Mouse (Mus musculus) CH12.LX (cell line): Measurements from ENCODE around the gene Tpcn1. TPM values are rescaled to one million over a fixed set of nuclear protein-coding genes. Genes with fewer than 3 reads are reported as not detected.

ENCODE experiments used
- DNase-seq: peaks from one replicate; pipeline ENCODE4 v3.0.0-alpha.2; 2013; ENCODE audit errors: extremely low read depth
- H3K27ac ChIP-seq: 2 replicates; pipeline ENCODE4 v1.5.1; 2012; ENCODE audit warnings: low read depth, mild to moderate bottlenecking, control low read depth, moderate library complexity; ENCODE audit not compliant: insufficient read depth
- H3K27me3 ChIP-seq: replicated peaks from 2 replicates; pipeline ENCODE3; 2012; ENCODE audit warnings: inconsistent platforms
- H3K36me3 ChIP-seq, 2 experiments: replicated peaks in 1 of 2; 2 replicates each; pipeline versions ENCODE3 to v1.6.1; 2012; ENCODE audit warnings: inconsistent platforms in 1 of 2, low read length in 1 of 2, mild to moderate bottlenecking in 1 of 2, mixed read lengths in 1 of 2, moderate library complexity in 1 of 2; ENCODE audit not compliant: control insufficient read depth in 1 of 2, insufficient read depth in 1 of 2
- H3K4me1 ChIP-seq, 2 experiments: 2 replicates each; pipeline ENCODE4 v1.6.1; 2012; ENCODE audit warnings: inconsistent platforms in 1 of 2, moderate library complexity in 1 of 2; ENCODE audit not compliant: insufficient read depth in 2 of 2, control insufficient read depth in 1 of 2
- H3K4me2 ChIP-seq: 2 replicates; pipeline ENCODE4 v1.6.1; 2012; ENCODE audit warnings: low read depth, mild to moderate bottlenecking, control low read depth; ENCODE audit not compliant: poor library complexity, insufficient read depth, severe bottlenecking
- H3K4me3 ChIP-seq, 3 experiments: fragments of 150-350 bp in 1 of 3; sonication (generic) in 1 of 3; replicated peaks in 1 of 3; 2 replicates each; pipeline versions ENCODE3 to v1.5.1; 2011 to 2012; ENCODE audit warnings: low read depth in 2 of 3, low read length in 2 of 3, mild to moderate bottlenecking in 2 of 3, moderate library complexity in 2 of 3, control low read depth in 1 of 3, improper control_type of control experiment in 1 of 3, inconsistent platforms in 1 of 3, mixed read lengths in 1 of 3; ENCODE audit not compliant: poor library complexity in 1 of 3
- H3K79me2 ChIP-seq: replicated peaks from 2 replicates; pipeline ENCODE4 v1.6.1; 2012; ENCODE audit warnings: mild to moderate bottlenecking, moderate library complexity; ENCODE audit not compliant: control insufficient read depth, poor library complexity, insufficient read depth, severe bottlenecking; ENCODE audit errors: extremely low read depth
- H3K9ac ChIP-seq: 2 replicates; pipeline ENCODE4 v1.6.1; 2012; ENCODE audit warnings: low read depth, mild to moderate bottlenecking, control low read depth, moderate library complexity; ENCODE audit not compliant: insufficient read depth
- H3K9me3 ChIP-seq: replicated peaks from 2 replicates; pipeline ENCODE3; 2012; ENCODE audit warnings: low read length, inconsistent platforms, mixed read lengths
- BHLHE40 ChIP-seq: IDR thresholded peaks from 2 replicates; pipeline ENCODE4 v1.6.1; 2011; ENCODE audit warnings: mild to moderate bottlenecking, low read depth, low read length, improper control_type of control experiment
- CHD1 ChIP-seq: IDR thresholded peaks from 2 replicates; pipeline ENCODE4 v1.6.1; 2012; ENCODE audit warnings: low read depth, low read length, improper control_type of control experiment, inconsistent platforms
- CHD2 ChIP-seq: IDR thresholded peaks from 2 replicates; pipeline ENCODE4 v1.6.1; 2011; ENCODE audit warnings: low read length, improper control_type of control experiment
- CTCF ChIP-seq, 2 experiments: IDR thresholded peaks in 1 of 2; conservative IDR thresholded peaks in 1 of 2; 2 replicates each; pipeline ENCODE4 v1.5.1; 2011 to 2012; ENCODE audit warnings: low read depth in 2 of 2, low read length in 2 of 2, improper control_type of control experiment in 1 of 2, inconsistent platforms in 1 of 2, mild to moderate bottlenecking in 1 of 2, moderate library complexity in 1 of 2
- ELF1 ChIP-seq: IDR thresholded peaks from 2 replicates; pipeline ENCODE4 v1.6.1; 2014; ENCODE audit warnings: low read depth, mild to moderate bottlenecking, inconsistent platforms, low read length, improper control_type of control experiment
- EP300 ChIP-seq: IDR thresholded peaks from 2 replicates; pipeline ENCODE4 v1.6.1; 2011; ENCODE audit warnings: low read length, improper control_type of control experiment
- ETS1 ChIP-seq: conservative IDR thresholded peaks from 2 replicates; pipeline ENCODE4 v1.6.1; 2012; ENCODE audit warnings: low read depth, mild to moderate bottlenecking, inconsistent platforms, low read length, improper control_type of control experiment, moderate library complexity
- GABPA ChIP-seq: IDR thresholded peaks from 2 replicates; pipeline ENCODE4 v1.6.1; 2012; ENCODE audit warnings: low read depth, low read length, improper control_type of control experiment, inconsistent platforms; ENCODE audit not compliant: insufficient replicate concordance
- HCFC1 ChIP-seq: IDR thresholded peaks from 2 replicates; pipeline ENCODE4 v1.6.1; 2012; ENCODE audit warnings: low read depth, mild to moderate bottlenecking, inconsistent platforms, low read length, improper control_type of control experiment
- JUN ChIP-seq: IDR thresholded peaks from 2 replicates; pipeline ENCODE4 v1.6.1; 2011; ENCODE audit warnings: low read depth, mild to moderate bottlenecking, low read length, improper control_type of control experiment, moderate library complexity; ENCODE audit not compliant: insufficient read depth
- MAX ChIP-seq: IDR thresholded peaks from 2 replicates; pipeline ENCODE4 v1.6.1; 2011; ENCODE audit warnings: low read length, improper control_type of control experiment
- MAZ ChIP-seq: IDR thresholded peaks from 2 replicates; pipeline ENCODE4 v1.6.1; 2012; ENCODE audit warnings: low read depth, mild to moderate bottlenecking, inconsistent platforms, low read length, improper control_type of control experiment, moderate library complexity
- MEF2A ChIP-seq: IDR thresholded peaks from 2 replicates; pipeline ENCODE4 v1.6.1; 2014; ENCODE audit warnings: low read depth, mild to moderate bottlenecking, inconsistent platforms, low read length, improper control_type of control experiment, borderline replicate concordance
- MXI1 ChIP-seq: IDR thresholded peaks from 2 replicates; pipeline ENCODE4 v1.6.1; 2011; ENCODE audit warnings: mild to moderate bottlenecking, low read depth, low read length, improper control_type of control experiment
- MYC ChIP-seq: IDR thresholded peaks from 2 replicates; pipeline ENCODE4 v1.6.1; 2011; ENCODE audit warnings: low read depth, mild to moderate bottlenecking, improper control_type of control experiment, low read length
- NELFE ChIP-seq: IDR thresholded peaks from 2 replicates; pipeline ENCODE4 v1.6.1; 2011; ENCODE audit warnings: low read depth, low read length, improper control_type of control experiment
- NRF1 ChIP-seq: IDR thresholded peaks from 2 replicates; pipeline ENCODE4 v1.6.1; 2014; ENCODE audit warnings: low read depth, mild to moderate bottlenecking, inconsistent platforms, low read length, improper control_type of control experiment, moderate library complexity
- PAX5 ChIP-seq: IDR thresholded peaks from 2 replicates; pipeline ENCODE4 v1.6.1; 2012; ENCODE audit warnings: low read length, inconsistent platforms, mixed read lengths
- POLR2A ChIP-seq: IDR thresholded peaks from 2 replicates; pipeline ENCODE4 v1.6.1; 2011; ENCODE audit warnings: low read depth, mild to moderate bottlenecking, improper control_type of control experiment, low read length
- POLR2AphosphoS2 ChIP-seq: IDR thresholded peaks from 2 replicates; pipeline ENCODE4 v1.6.1; 2011; ENCODE audit warnings: low read depth, low read length, improper control_type of control experiment
- RAD21 ChIP-seq: IDR thresholded peaks from 2 replicates; pipeline ENCODE4 v1.6.1; 2011; ENCODE audit warnings: low read depth, mild to moderate bottlenecking, low read length, improper control_type of control experiment, moderate library complexity
- RCOR1 ChIP-seq: conservative IDR thresholded peaks from 2 replicates; pipeline ENCODE4 v1.6.1; 2012; ENCODE audit warnings: low read depth, mild to moderate bottlenecking, inconsistent platforms, low read length, improper control_type of control experiment
- SIN3A ChIP-seq: IDR thresholded peaks from 2 replicates; pipeline ENCODE4 v1.6.1; 2012; ENCODE audit warnings: low read length, improper control_type of control experiment, inconsistent platforms
- TBP ChIP-seq: conservative IDR thresholded peaks from 2 replicates; pipeline ENCODE4 v1.6.1; 2011; ENCODE audit warnings: low read depth, low read length, improper control_type of control experiment
- TCF12 ChIP-seq: IDR thresholded peaks from 2 replicates; pipeline ENCODE4 v1.6.1; 2014; ENCODE audit warnings: low read depth, mild to moderate bottlenecking, inconsistent platforms, low read length, improper control_type of control experiment
- UBTF ChIP-seq: IDR thresholded peaks from 2 replicates; pipeline ENCODE4 v1.6.1; 2012; ENCODE audit warnings: low read depth, mild to moderate bottlenecking, inconsistent platforms, low read length, improper control_type of control experiment, moderate library complexity
- USF1 ChIP-seq: IDR thresholded peaks from 2 replicates; pipeline ENCODE4 v1.6.1; 2014; ENCODE audit warnings: low read depth, mild to moderate bottlenecking, inconsistent platforms, low read length, improper control_type of control experiment
- USF2 ChIP-seq: conservative IDR thresholded peaks from 2 replicates; pipeline ENCODE4 v1.6.1; 2011; ENCODE audit warnings: low read depth, low read length, improper control_type of control experiment
- ZC3H11A ChIP-seq: IDR thresholded peaks from 2 replicates; pipeline ENCODE4 v1.6.1; 2012; ENCODE audit warnings: low read depth, mild to moderate bottlenecking, inconsistent platforms, low read length, improper control_type of control experiment
- ZMIZ1 ChIP-seq: IDR thresholded peaks from 2 replicates; pipeline ENCODE4 v1.6.1; 2012; ENCODE audit warnings: low read depth, mild to moderate bottlenecking, inconsistent platforms, low read length, improper control_type of control experiment
- dilution Hi-C: fragments of 300-500 bp; cut with MboI; formaldehyde crosslinking; loops from 2 replicates; pipeline ENCODE4 v1.14.3; 2020; ENCODE audit warnings: low sequenced_read_pairs; ENCODE audit not compliant: extremely low pct_unique_long_range_greater_than_20kb, extremely low pct_ligation_motif_present
- in situ Hi-C: fragments of 300-500 bp; cut with MboI; formaldehyde crosslinking; loops from 3 replicates; pipeline ENCODE4 v1.14.3; 2019; ENCODE audit warnings: low sequenced_read_pairs, low pct_ligation_motif_present, low pct_unique_long_range_greater_than_20kb, mixed read lengths
- polyA plus RNA-seq: library from polyadenylated mRNA; unstranded; fragments of >175 nt; gene quantifications from 2 replicates; pipeline ENCODE4 v1.2.1, GENCODE M21; 2012; ENCODE audit warnings: low read depth; ENCODE audit not compliant: insufficient read length
- total RNA-seq, 2 experiments: library from RNA; depleted of rRNA; stranded (reverse); fragments of 300-350 nt in 1 of 2; fragments of >200 nt in 1 of 2; gene quantifications; 2 replicates each; pipeline ENCODE4 v1.2.3; 2012 to 2014

Tpcn1 gene
- total and polyA plus RNA-seq, 3 experiments = 0.90 to 5.4 (median 2.2) TPM

DNA sequence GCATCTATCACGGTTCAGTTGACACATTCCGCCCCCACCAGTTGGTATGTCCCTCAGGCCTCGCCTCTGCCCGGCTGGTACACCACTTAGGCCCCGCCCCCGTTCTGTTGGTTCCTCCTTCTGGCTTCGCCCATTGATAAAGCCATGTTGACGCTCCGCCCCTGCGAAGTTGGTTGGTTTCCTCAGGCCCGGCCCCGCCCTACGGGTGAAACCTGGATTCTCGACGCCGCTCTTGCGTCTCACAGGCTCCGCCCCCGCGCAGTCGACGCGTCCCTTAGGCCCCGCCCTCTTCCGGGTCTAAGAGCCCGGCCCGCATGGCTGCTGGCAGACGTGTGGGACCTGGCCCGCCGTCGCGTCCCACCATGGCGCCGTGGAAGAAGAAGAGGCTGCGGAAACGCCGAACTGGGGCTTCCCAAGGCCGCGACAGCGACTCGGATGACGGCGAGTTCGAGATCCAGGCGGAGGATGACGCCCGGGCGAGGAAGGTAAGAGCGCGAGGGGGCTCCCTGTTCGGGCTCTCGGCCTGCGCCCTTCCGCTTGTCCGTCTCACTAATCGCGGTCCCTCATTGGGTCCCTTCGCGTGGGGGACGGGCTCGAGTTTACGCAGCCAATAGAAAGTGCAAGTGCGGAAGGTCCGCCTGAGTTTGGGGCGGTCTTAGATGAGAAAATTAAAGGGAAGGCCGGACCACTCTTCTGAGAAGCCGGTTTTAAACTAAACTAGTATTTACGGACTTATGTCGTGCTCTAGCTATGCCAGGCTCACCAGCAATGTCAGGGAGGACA, 24.5 kb upstream of the Tpcn1 start (continued):
- TF ChIP-seq SIN3A (peak; percentile 66), MXI1 (peak; percentile 93), ELF1 (peak; percentile 96), TCF12 (peak; percentile 80), MYC (peak; percentile 89; the same call in 1 of the 2 replicates), BHLHE40 (no peak), PAX5 (no peak), ZMIZ1 (peak; percentile 91), RAD21 (no peak), POLR2AphosphoS2 (peak; percentile 91), ZC3H11A (no peak), GABPA (no peak), USF2 (no peak), NELFE (peak; percentile 98), ETS1 (no peak), MAZ (no peak; the same call in 1 of the 2 replicates), CTCF (conservative IDR thresholded peaks at IDR 0.05 in 1 of 2, IDR thresholded peaks at IDR 0.05 in 1 of 2; ENCODE audit: low read depth in 2 of 2, low read length in 2 of 2) (no peak), RCOR1 (no peak), NRF1 (peak; percentile 68), JUN (no peak)

DNA sequence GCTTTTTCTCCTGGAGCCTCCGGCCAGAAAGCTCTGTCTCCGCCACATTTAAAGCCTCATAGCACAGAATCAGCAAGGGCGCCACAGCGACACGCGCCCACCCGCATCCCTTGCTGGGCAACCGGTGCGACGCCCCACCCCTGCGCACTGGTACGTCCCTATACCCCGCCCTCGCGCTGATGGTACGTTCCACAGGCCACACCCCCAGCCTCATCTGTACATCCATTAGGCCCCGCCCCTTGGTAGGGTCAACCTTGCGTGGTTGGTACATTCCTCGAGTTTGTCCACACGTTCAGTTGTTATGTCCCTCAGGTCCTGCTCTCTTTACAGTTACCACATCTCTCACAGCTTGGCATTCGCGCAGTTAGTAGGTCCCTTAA, 24.0 kb upstream of the Tpcn1 start, which contains the start of the genes Rita1 and Ddx54:
Gene Rita1, minus strand, starts transcription at position 148 of the 380 bp plus-strand sequence.
Gene Ddx54, plus strand, starts transcription at position 298 of the 380 bp plus-strand sequence.
- peaks cover 11 to 54% of the 10 kb centered on the region in 2 experiments for H3K36me3 ChIP-seq
- H3K27me3 ChIP-seq = no peaks in the 10 kb centered on the region
- peaks cover 5 to 21% of the 10 kb centered on the region in 2 experiments; a peak in 3 of 4 replicates for H3K4me1 ChIP-seq
- peak within 1 kb of the TSS; percentile 80 to 98 (median 88) for H3K4me3 ChIP-seq
- in situ Hi-C loops (loop anchor here (25.0 kb wide), 2 partner anchors 350 to 475 kb away; no protein-coding TSS in a partner anchor), dilution Hi-C loops (no loop called here)
- H3K79me2 ChIP-seq = peaks cover 35% of the 10 kb centered on the region
- H3K4me2 ChIP-seq = peak within 1 kb of the TSS; percentile 67
- H3K9me3 ChIP-seq = peaks cover 2% of the 10 kb centered on the region
- H3K27ac ChIP-seq = peak within 1 kb of the TSS; percentile 73
- peak within 1 kb of the TSS; percentile 74 for H3K9ac ChIP-seq
- peak; percentile 75 for TF ChIP-seq NRF1
- peak; percentile 69 for TF ChIP-seq BHLHE40
- TF ChIP-seq MXI1 = peak; percentile 74; the same call in 1 of the 2 replicates
- peak; percentile 59; the same call in 1 of the 2 replicates for TF ChIP-seq TCF12
- TF ChIP-seq CHD1 = peak; percentile 100
- peak; percentile 35; the same call in 1 of the 2 replicates for TF ChIP-seq HCFC1
- 0 out of 4 replicates have a peak, but pooled peaks of 1 of the 2 experiments have one; percentile 4 for TF ChIP-seq CTCF (conservative IDR thresholded peaks at IDR 0.05 in 1 of 2, IDR thresholded peaks at IDR 0.05 in 1 of 2; ENCODE audit: low read depth in 2 of 2, low read length in 2 of 2)
- 0 out of 2 replicates have a peak, but pooled peaks have one; percentile 42 for TF ChIP-seq MEF2A
- TF ChIP-seq TBP = peak; percentile 78; the same call in 1 of the 2 replicates
- 0 out of 2 replicates have a peak, but pooled peaks have one; percentile 10 for TF ChIP-seq POLR2AphosphoS2
- TF ChIP-seq MYC = peak; percentile 75; the same call in 1 of the 2 replicates
- 0 out of 2 replicates have a peak, but pooled peaks have one; percentile 61 for TF ChIP-seq NELFE
- peak; percentile 72 for TF ChIP-seq MAX
- TF ChIP-seq SIN3A = peak; percentile 55
- TF ChIP-seq UBTF = no peak
- peak; percentile 51 for TF ChIP-seq POLR2A
- TF ChIP-seq ETS1 = peak; percentile 24; the same call in 1 of the 2 replicates
- TF ChIP-seq EP300 = no peak
- TF ChIP-seq GABPA = no peak
- no peak for TF ChIP-seq USF1
- peak; percentile 50; the same call in 1 of the 2 replicates for TF ChIP-seq MAZ
- no peak for TF ChIP-seq CHD2
- DNase-seq = peak; percentile 94
